Mouse (Mus musculus): ENCODE results near the gene Phldb1. TPM values are rescaled to one million over a fixed set of nuclear protein-coding genes. Genes with fewer than 3 reads are reported as not detected.

The Phldb1 gene
- polyA plus RNA-seq, 1 experiment from 2014 or later: 46.4 TPM

DNA sequence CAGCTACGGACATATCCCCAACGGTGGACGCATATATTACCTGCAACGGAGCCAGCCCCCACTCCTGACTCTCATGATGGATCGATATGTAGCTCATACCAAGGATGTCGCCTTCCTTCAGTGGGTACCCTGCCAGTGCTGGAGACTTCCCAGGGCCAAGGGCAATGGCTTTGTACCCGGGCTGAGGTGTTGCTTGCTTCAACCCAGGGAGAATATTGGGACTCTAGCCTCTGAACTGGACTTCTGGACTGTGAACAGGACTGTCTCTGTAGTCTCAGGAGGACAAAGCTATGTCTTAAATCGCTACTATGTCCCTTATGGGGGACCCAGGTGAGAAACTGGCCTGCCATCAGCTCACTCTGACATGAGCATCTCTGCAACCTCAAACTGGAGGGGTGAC, 52.0 kb downstream of the Phldb1 start:
- Histone ChIP-seq H3K36me3 (replicated peaks; ENCODE audit: control insufficient read depth, insufficient read depth) (peaks cover 15% of the 10 kb centered on the region), H3K4me1 (replicated peaks; ENCODE audit: control insufficient read depth, insufficient read depth, low read length) (peaks cover 21% of the 10 kb centered on the region; the same call in 1 of the 2 replicates), H3K4me3 (replicated peaks; ENCODE audit: low read length) (no peak overlapping the region), H3K4me2 (replicated peaks) (no peak overlapping the region), H3K27ac (no peak overlapping the region), H3K9me3 (ENCODE audit: control insufficient read depth, low read length) (no peaks in the 10 kb centered on the region), H3K9ac (no peak overlapping the region), H3K27me3 (ENCODE audit: control insufficient read depth, insufficient read depth, low read length) (no peaks in the 10 kb centered on the region)
- no peak for DNase-seq (ENCODE audit: low spot score)
- no peak for ATAC-seq (ENCODE audit: low FRiP score)
- 90% methylated on average over 8 of the region's 8 CpGs for WGBS

DNA sequence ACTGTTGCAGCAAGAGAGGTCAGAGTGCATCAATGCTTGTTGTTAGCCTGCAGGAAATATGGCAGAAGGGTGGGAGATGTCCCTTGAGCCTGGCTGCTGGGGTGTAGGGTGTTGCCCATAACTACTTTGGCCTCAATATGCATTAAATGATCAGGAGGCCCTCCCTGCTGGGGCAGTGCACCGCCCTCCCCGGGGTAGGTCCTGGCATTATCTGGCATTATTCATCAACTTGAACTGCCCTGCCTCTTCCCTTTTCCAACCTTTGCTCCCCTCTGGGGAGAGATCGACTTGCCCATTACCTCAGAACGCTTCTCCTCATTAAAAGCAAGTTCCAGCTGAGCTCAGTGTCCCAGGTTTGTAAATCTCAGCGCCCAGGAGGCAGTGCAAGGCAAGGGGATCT, 55.4 kb downstream of the Phldb1 start:
- Histone ChIP-seq H3K27ac (no peak overlapping the region), H3K36me3 (replicated peaks; ENCODE audit: control insufficient read depth, insufficient read depth) (no peaks in the 10 kb centered on the region), H3K9me3 (ENCODE audit: control insufficient read depth, low read length) (no peaks in the 10 kb centered on the region), H3K4me3 (replicated peaks; ENCODE audit: low read length) (no peak overlapping the region), H3K9ac (no peak overlapping the region), H3K4me2 (replicated peaks) (no peak overlapping the region), H3K27me3 (ENCODE audit: control insufficient read depth, insufficient read depth, low read length) (no peaks in the 10 kb centered on the region), H3K4me1 (replicated peaks; ENCODE audit: control insufficient read depth, insufficient read depth, low read length) (no peaks in the 10 kb centered on the region)
- 67% methylated on average over 5 of the region's 5 CpGs for WGBS
- no peak for ATAC-seq (ENCODE audit: low FRiP score)
- no peak for DNase-seq (ENCODE audit: low spot score)

DNA sequence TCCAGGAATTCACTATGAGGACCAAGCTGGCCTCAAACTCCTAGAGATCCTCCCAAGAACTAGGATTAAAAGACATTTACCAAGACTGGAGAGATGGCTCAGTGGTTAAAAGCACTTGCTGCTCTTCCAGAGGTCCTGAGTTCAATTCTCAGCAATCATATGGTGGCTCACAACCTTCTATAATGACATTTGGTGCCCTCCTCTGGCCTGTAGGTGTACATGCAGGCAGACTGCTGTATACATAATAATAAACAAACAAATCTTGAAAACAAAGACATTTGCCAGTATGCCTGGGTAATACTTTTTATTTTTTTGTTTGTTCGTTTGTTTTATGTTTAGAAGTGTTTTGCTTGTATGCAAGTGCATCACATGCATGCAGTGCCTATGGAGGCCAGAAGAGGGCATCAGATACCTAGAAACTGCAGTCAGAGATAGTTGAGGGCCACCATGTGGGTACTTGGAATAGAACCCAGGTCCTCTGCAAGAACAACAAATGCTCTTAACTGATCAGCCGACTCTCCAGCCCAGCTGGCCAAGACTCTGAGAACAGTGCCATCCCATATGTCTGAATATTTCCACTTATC, 56.6 kb downstream of the Phldb1 start:
- no peak overlapping the region for H3K9ac ChIP-seq

DNA sequence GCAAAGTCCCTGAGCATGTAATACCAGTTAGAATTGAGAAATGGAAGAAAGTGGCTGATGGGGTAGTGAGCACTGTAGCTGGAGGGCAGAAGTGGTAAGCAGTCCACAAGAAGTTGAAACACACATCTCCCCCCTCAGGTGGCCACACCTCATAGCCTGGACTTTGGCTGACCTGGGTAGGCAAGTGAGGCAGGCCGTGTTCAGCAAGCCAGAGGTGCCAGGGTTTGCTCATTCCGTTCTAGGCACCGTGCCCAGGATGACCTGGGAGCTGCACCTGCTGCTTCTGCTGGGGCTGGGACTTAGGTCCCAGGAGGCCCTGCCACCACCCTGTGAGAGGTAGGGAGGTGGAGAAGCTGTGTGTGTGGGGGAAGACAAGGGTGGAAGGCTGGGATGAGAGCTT, 62.0 kb downstream of the Phldb1 start, which contains the start of gene Treh:
Treh (plus strand) TSS at position 229 of the 400 bp plus-strand sequence.
- ATAC-seq (ENCODE audit: low FRiP score) (no peak), DNase-seq (ENCODE audit: low spot score) (no peak)
- Histone ChIP-seq H3K27ac (no peak within 1 kb of the TSS), H3K9ac (no peak within 1 kb of the TSS), H3K4me2 (replicated peaks) (no peak within 1 kb of the TSS), H3K27me3 (ENCODE audit: control insufficient read depth, insufficient read depth, low read length) (no peaks in the 10 kb centered on the region), H3K9me3 (ENCODE audit: control insufficient read depth, low read length) (no peaks in the 10 kb centered on the region), H3K4me3 (replicated peaks; ENCODE audit: low read length) (no peak within 1 kb of the TSS), H3K36me3 (replicated peaks; ENCODE audit: control insufficient read depth, insufficient read depth) (no peaks in the 10 kb centered on the region), H3K4me1 (replicated peaks; ENCODE audit: control insufficient read depth, insufficient read depth, low read length) (no peaks in the 10 kb centered on the region)
- WGBS: 89% methylated on average over 3 of the region's 3 CpGs

More for the DNA sequence above, 56.6 kb downstream of the Phldb1 start:
- DNase-seq (ENCODE audit: low spot score) (no peak), ATAC-seq (ENCODE audit: low FRiP score) (no peak)
- H3K36me3 ChIP-seq (replicated peaks; ENCODE audit: control insufficient read depth, insufficient read depth): no peaks in the 10 kb centered on the region
- no peaks in the 10 kb centered on the region for H3K9me3 ChIP-seq (ENCODE audit: control insufficient read depth, low read length)
- H3K27me3 ChIP-seq (ENCODE audit: control insufficient read depth, insufficient read depth, low read length): no peaks in the 10 kb centered on the region
- WGBS: 90% methylated on average over 2 of the region's 2 CpGs
- H3K4me2 ChIP-seq (replicated peaks): no peak overlapping the region
- H3K4me1 ChIP-seq (replicated peaks; ENCODE audit: control insufficient read depth, insufficient read depth, low read length): no peaks in the 10 kb centered on the region
- H3K4me3 ChIP-seq (replicated peaks; ENCODE audit: low read length): no peak overlapping the region
- H3K27ac ChIP-seq: no peak overlapping the region

DNA sequence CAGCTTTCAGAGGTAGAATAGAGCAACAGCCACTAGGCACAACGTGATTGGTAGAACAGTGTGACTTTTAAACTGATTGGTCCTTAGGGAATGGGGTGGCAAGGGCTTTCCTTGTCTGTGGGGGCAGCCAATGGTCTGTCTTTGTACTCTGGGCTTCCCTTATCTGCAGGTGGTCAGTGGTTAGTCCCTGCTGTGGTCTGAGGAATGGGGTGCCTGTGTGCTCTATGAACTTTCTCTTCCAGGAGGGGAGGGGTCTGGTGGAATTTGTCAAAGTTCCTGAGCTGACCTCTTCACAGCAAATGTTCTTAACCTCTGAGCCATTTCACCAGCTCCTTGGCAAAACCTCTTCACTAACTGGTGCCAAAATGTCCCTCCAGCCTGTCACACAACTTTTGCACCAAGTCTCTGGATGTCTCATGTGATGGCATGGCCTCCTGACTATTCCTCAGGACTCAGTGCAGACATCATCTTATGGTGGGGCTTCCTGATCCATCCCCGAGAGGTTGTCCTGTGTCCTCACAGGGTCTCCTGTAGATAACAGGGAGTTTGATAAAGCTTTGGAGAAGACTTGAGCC, 62.6 kb downstream of the Phldb1 start:
- Histone ChIP-seq H3K9ac (no peak overlapping the region), H3K36me3 (replicated peaks; ENCODE audit: control insufficient read depth, insufficient read depth) (no peaks in the 10 kb centered on the region), H3K9me3 (ENCODE audit: control insufficient read depth, low read length) (no peaks in the 10 kb centered on the region), H3K4me3 (replicated peaks; ENCODE audit: low read length) (no peak overlapping the region), H3K27ac (no peak overlapping the region), H3K4me1 (replicated peaks; ENCODE audit: control insufficient read depth, insufficient read depth, low read length) (no peaks in the 10 kb centered on the region), H3K4me2 (replicated peaks) (no peak overlapping the region), H3K27me3 (ENCODE audit: control insufficient read depth, insufficient read depth, low read length) (no peaks in the 10 kb centered on the region)
- no peak for ATAC-seq (ENCODE audit: low FRiP score)
- DNase-seq (ENCODE audit: low spot score): no peak
- WGBS: 74% methylated on average over 2 of the region's 2 CpGs

DNA sequence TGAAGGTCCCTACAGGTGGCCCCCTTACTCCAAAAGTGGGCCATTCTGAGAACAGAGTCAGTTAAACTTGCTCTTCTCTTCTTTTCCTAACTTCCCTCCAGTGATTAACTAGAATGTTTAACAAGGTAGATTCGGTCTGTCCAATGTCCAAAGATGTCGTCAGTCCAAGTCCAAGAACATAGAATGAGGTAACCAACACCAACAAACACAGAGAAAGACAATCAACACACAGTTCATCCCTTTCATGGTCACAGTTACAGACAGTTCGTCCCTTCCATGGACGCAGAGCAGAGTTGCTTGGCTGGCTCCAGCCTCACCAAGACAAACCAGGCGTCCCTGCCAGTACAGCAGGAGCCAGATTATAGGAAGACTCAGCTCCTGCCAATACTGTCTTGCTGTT, 63.6 kb downstream of the Phldb1 start:
- no peak overlapping the region for H3K9ac ChIP-seq
- no peaks in the 10 kb centered on the region for H3K4me1 ChIP-seq (replicated peaks; ENCODE audit: control insufficient read depth, insufficient read depth, low read length)
- H3K27ac ChIP-seq: no peak overlapping the region
- no peaks in the 10 kb centered on the region for H3K27me3 ChIP-seq (ENCODE audit: control insufficient read depth, insufficient read depth, low read length)
- H3K4me2 ChIP-seq (replicated peaks): no peak overlapping the region
- DNase-seq (ENCODE audit: low spot score) (no peak), ATAC-seq (ENCODE audit: low FRiP score) (no peak)
- no peaks in the 10 kb centered on the region for H3K36me3 ChIP-seq (replicated peaks; ENCODE audit: control insufficient read depth, insufficient read depth)
- WGBS: 91% methylated on average over 5 of the region's 5 CpGs
- no peak overlapping the region for H3K4me3 ChIP-seq (replicated peaks; ENCODE audit: low read length)
- no peaks in the 10 kb centered on the region for H3K9me3 ChIP-seq (ENCODE audit: control insufficient read depth, low read length)

DNA sequence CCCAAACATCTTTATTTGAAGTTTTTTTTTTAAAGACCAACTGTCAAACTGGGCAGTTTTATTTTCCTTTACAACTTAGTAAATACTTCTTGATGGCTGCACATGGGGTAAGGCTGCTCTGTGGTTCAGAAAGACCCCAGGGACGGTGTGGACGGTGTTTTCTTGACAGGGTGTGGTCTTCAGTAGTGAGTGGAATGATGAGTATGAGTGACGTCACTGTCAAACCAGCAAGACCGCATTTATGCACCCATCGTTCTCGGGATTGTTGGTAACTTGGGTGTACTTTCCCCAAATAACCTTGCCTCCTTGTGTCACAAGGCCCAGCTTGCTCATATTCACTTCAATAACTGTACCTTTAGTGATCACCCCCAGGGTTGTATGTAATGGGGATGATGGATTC, 71.3 kb downstream of the Phldb1 start:
- H3K9ac ChIP-seq: no peak overlapping the region
- H3K36me3 ChIP-seq (replicated peaks; ENCODE audit: control insufficient read depth, insufficient read depth): no peaks in the 10 kb centered on the region
- no peaks in the 10 kb centered on the region for H3K27me3 ChIP-seq (ENCODE audit: control insufficient read depth, insufficient read depth, low read length)
- H3K4me2 ChIP-seq (replicated peaks): no peak overlapping the region
- no peak for ATAC-seq (ENCODE audit: low FRiP score)
- no peaks in the 10 kb centered on the region for H3K4me1 ChIP-seq (replicated peaks; ENCODE audit: control insufficient read depth, insufficient read depth, low read length)
- H3K4me3 ChIP-seq (replicated peaks; ENCODE audit: low read length): no peak overlapping the region
- WGBS: 92% methylated on average over 6 of the region's 6 CpGs
- no peak overlapping the region for H3K27ac ChIP-seq
- no peak for DNase-seq (ENCODE audit: low spot score)
- no peaks in the 10 kb centered on the region for H3K9me3 ChIP-seq (ENCODE audit: control insufficient read depth, low read length)

DNA sequence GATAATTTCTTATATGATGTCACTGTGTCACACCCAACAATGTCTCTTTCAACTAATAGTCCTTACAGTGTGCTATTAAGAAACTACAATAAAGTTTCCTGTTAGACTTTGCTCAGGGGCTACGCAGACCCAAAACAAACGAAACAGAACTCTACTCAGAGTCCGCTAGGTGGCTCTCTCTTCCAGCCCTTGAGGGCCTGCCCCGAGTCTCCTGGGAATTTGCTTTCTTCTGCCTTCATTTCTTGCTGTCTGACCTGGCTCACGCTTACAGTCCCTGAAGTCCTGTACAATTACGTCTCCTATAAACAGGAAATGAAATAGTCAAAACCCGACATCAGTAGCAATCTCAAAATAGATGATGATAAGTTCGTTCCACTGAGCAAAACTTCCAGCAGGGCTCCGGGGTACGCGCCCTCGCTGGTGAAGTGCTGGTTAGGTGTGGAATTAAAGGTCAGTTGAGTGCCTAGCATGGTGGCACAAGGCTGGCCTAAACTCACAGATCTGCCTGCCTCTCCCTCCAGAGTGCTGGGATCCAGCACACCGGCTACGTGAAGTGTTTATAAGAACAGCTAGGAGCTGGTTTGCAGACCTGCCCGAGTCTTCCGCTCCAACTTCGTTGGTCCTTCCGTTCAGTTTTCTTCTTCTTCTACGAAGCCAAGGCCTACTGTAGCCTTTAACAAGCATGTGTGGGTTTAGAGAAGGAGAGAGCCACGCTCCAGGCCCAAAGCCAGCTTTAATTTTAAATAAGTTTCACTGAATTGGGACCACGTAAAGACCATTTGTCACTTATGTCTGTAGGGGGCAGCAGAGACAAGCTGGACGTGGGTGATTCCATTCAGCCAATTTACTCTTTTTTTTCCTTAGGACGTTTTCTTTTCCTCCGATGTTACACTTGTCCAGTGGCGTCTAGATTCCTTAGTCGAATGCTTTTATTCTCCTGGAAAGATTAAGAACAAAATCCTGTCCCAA, 79.6 kb downstream of the Phldb1 start:
- Histone ChIP-seq H3K9me3 (ENCODE audit: control insufficient read depth, low read length) (no peaks in the 10 kb centered on the region), H3K36me3 (replicated peaks; ENCODE audit: control insufficient read depth, insufficient read depth) (no peaks in the 10 kb centered on the region), H3K27ac (no peak overlapping the region), H3K4me3 (replicated peaks; ENCODE audit: low read length) (no peak overlapping the region), H3K4me2 (replicated peaks) (peak overlapping the region; percentile 35), H3K4me1 (replicated peaks; ENCODE audit: control insufficient read depth, insufficient read depth, low read length) (no peaks in the 10 kb centered on the region), H3K9ac (no peak overlapping the region), H3K27me3 (ENCODE audit: control insufficient read depth, insufficient read depth, low read length) (no peaks in the 10 kb centered on the region)
- DNase-seq (ENCODE audit: low spot score) (peak; percentile 84), ATAC-seq (ENCODE audit: low FRiP score) (no peak)
- 28% methylated on average over 26 of the region's 26 CpGs for WGBS

DNA sequence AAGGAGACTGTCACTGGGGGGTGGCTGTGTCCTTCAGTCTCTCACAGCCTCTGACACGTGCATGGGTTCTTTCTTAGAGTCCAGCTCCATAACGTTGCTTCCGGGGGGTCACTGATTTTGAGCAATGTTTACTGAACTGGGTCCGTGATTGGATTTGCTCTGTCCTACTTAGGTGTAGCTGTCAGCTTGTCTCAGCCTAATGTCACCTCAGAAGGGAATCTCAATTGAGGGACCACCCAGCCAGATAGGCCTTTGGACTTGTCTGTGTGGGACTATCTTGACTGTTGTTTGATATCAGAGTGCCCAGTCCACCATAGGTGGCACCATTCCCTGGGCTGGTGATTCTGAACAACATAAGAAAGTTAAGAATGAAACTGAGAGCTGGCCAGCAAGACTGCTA, 81.1 kb downstream of the Phldb1 start:
- 68% methylated on average over 4 of the region's 4 CpGs for WGBS
- no peaks in the 10 kb centered on the region for H3K9me3 ChIP-seq (ENCODE audit: control insufficient read depth, low read length)
- no peaks in the 10 kb centered on the region for H3K27me3 ChIP-seq (ENCODE audit: control insufficient read depth, insufficient read depth, low read length)
- no peak overlapping the region for H3K27ac ChIP-seq
- no peak overlapping the region for H3K4me3 ChIP-seq (replicated peaks; ENCODE audit: low read length)
- ATAC-seq (ENCODE audit: low FRiP score) (no peak), DNase-seq (ENCODE audit: low spot score) (no peak)
- no peaks in the 10 kb centered on the region for H3K4me1 ChIP-seq (replicated peaks; ENCODE audit: control insufficient read depth, insufficient read depth, low read length)
- H3K36me3 ChIP-seq (replicated peaks; ENCODE audit: control insufficient read depth, insufficient read depth): no peaks in the 10 kb centered on the region
- H3K4me2 ChIP-seq (replicated peaks): no peak overlapping the region
- no peak overlapping the region for H3K9ac ChIP-seq

Measured in hindbrain, embryonic 14.5 days (tissue).